Mouse (Mus musculus): Measurements from ENCODE around the gene Scyl1.

- no peak for TF ChIP-seq TAL1 (IDR thresholded peaks at IDR 0.05; ENCODE audit: low read length)
- no peak for TF ChIP-seq GATA1 (IDR thresholded peaks at IDR 0.05; ENCODE audit: low read length)
These were observed 43.8 kb upstream of the Scyl1 start for GRCm38 (mm10) chr19:5815010-5815409.

All from erythroblast, embryonic 14.5 days (primary cell).